Mouse (Mus musculus) kidney, postnatal 14 days (tissue): ENCODE measurements around the gene Cyp1a2.
A peak's percentile ranks its signal among the peaks of the same experiment; 100 is the strongest.
"Not testable (repeated sequence)": the region's sequence is repeated elsewhere in the genome, so short reads cannot be mapped to it uniquely, and the experiment has no call there.

Experiments used
- DNase-seq: peaks from one replicate; pipeline ENCODE4 v3.0.0; 2022; ENCODE audit warnings: mixed read lengths

The Cyp1a2 gene

GRCm38 (mm10) chr9:57683520-57683919 lies at the start of gene Cyp1a2:
TSS of gene Cyp1a2 (minus strand) at chr9:57683703.
- DNase-seq: no peak

DNA sequence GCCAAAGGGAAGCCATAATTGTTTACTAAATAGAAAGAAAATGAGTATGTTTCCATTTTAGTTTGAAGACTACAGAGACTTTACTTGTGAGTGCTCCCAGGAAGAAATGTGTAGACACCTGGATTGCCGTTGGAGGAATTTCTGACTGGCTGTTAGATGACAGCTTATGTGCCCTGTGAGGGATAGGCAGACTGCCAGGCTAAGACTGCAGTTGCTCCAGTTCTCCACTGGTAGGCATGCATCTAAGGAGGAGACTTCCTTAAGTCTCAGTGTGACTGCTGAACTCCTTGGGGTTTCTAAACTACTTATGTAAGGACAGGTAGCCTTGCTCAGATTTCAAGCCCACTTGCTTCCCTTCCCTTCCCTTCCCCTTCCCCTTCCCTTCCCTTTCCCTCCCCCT lies 44.8 kb upstream of the Cyp1a2 start:
- no peak for DNase-seq

DNA sequence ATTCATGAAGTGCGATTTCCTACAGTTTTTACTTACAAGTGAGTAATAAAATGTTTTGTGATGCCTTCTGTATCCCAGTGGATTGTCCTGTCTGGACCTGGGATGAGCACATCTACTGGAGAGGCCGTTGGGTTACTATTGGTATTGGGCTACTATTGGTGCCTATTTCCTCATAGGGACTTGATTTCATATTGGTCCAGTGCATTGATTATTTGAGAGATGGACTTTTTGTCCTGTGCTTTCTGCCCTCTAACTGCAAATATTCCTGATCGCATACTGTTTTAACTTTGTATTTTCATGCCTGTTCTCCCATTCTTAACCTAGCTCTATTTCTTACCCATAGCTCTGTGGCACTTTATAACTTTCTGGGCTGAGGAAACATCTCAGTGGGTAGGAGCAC lies 41.2 kb upstream of the Cyp1a2 start:
- DNase-seq: no peak

DNA sequence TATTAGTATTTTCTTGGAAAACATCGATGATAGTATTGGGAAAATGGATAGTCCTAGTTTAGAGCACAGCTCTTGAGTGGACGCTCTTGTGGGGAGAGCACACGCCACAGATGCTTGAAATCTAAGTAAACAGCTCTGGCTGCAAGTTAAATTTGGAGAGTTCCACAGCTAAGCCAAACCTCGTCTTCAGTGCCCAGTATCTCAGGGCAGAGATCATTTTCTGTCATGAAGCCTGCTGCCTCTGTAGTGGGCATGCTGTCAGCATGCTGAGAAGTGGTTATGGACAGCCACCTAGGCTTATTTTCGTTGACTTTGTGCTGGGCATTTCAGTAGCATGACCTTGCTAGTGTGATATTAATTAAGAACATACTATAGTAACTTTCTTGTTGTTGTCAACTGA lies 40.3 kb upstream of the Cyp1a2 start:
- DNase-seq: no peak

DNA sequence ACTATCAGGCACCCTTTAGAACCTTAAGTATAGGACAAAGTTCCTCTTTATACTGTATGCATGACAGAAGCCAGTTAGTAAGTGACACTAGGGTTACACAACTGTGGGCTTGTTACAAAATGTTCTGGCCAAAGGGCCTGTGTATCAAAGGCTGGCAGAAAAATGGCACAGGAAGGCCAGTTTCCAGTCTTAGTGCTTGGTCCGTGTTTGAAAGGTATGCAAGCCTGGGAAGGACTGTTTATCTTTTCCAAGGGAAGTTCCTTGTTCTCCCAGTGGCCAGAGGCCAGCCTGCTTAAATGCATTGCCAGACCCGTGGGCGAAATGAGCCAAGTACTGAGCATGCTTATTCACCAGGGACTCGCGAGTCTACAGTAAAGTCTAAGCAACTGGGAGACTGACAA lies 39.8 kb upstream of the Cyp1a2 start:
- peak; percentile 74 for DNase-seq

DNA sequence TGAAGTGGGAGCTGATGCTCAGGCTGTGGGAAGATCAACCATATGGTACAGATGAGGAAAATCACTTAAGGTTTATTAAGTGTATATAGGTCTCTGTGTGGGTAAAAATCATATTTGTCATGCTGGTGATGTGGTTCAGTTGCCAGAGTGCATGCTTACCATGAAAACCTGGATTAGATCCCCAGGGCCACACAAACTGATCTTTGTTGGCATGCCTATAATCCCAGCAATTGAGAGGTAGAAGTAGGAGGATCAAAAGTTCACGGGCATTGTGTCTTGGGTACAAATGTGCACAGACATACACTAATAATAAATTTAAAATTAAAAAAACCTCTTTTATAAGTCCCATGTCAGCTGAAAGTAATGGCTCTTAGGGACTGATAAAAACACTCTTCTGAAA lies 38.9 kb upstream of the Cyp1a2 start:
- no peak for DNase-seq

GRCm38 (mm10) chr9:57720736-57721135 lies 37.2 kb upstream of the Cyp1a2 start:
- DNase-seq: no peak

- no peak for DNase-seq
These were observed 34.9 kb upstream of the Cyp1a2 start for GRCm38 (mm10) chr9:57718408-57718807.

- DNase-seq: no peak
These were observed 28.7 kb upstream of the Cyp1a2 start for GRCm38 (mm10) chr9:57712194-57712593.

- not testable (repeated sequence) for DNase-seq
These were observed 26.7 kb upstream of the Cyp1a2 start for GRCm38 (mm10) chr9:57710214-57710613.

- peak; percentile 59 for DNase-seq
These were observed 25.3 kb upstream of the Cyp1a2 start for GRCm38 (mm10) chr9:57708720-57709274.

GRCm38 (mm10) chr9:57708068-57708719 lies 24.7 kb upstream of the Cyp1a2 start, which contains the start of gene Edc3:
TSS of gene Edc3 (plus strand) at chr9:57708540.
- DNase-seq: peak; percentile 93

DNA sequence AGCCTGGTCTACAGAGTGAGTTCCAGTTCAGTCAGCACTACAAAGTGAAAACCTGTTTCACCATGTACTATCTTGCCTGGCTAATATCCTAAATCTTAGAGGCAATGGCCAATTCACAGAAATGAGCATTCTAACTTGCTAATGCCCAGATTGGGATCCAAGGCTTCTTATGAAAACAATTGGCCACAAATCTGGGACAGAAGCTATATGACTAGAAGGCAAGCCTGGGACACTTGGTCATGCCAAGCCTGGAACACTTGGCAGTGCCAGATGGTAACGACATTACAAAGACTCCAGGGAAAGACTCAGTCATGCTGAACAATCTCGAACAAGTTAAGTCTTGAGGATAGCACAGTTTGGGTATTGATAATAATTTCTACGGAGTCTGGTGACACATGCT lies 23.0 kb upstream of the Cyp1a2 start:
- DNase-seq: no peak

DNA sequence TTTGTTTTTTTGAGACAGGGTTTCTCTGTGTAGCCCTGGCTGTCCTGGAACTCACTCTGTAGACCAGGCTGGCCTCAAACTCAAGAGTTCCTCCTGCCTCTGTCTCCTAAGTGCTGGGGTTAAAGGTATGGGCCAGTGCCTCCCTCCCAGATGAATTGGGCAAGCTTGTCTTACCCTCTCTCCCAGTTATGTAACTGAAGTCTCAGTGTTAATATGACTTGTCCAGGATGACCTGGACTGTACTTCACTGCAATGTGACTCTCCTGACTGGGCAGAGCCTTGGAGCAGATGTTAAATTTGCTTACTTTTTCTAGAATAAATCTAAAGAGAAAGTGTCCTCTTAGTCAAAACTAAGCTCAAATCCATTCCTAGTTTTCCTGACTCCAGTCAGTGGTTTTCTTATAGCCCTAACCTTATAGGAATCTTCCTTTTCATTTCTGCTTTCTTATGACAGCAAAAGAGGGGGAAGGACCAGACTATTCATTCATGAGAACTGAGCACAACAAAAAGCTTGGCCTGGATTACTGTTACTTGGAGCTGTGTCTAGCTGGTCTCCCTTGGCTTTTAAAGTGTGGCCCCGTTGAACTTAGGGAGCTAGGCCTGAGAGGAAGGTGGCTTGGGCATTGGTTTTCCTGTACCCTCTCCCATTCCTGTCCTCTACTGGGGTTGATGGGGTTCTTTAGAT lies 15.1 kb upstream of the Cyp1a2 start:
- DNase-seq: no peak

DNA sequence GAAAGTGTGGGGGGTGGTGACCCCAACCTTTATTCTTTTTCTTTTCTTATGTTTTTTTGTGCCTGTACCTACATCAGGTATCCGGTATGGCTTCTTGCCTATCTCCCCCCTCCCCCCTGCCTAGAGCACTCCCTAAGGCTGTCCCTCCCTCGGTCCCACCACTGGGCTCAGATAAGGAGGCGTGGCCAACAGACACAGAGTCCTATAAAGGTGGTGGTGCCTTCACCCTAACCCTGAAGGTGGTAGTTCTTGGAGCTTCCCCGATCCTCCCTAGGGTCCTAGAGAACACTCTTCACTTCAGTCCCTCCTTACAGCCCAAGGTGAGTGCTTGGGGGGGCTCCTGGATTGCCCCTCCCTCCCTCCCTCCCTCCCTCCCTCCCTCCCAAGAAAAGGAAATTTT lies 13.9 kb upstream of the Cyp1a2 start:
- DNase-seq: no peak

- DNase-seq: peak; percentile 56
These were observed 13.1 kb upstream of the Cyp1a2 start for GRCm38 (mm10) chr9:57696380-57697285.

GRCm38 (mm10) chr9:57694108-57694507 lies 10.6 kb upstream of the Cyp1a2 start:
- peak; percentile 31 for DNase-seq

DNA sequence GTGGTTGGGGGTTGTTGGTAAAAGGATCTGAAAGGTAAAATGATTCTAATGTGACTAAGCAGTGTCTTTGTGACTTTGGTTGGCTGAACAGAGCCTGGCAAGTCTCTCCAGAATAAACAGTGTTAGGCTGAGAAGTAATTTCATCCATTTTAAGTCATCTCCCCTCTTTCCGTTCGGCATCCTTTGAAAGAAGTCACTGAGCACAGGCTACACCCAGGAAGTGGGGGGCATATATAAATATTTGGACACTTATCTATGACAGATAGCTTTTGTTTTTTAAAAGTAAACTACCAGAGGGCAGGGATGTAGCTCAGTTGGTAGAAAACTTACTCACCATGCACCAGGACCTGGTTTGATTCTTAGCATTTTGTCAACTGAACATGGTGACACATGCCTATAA lies 5.1 kb upstream of the Cyp1a2 start:
- no peak for DNase-seq

DNA sequence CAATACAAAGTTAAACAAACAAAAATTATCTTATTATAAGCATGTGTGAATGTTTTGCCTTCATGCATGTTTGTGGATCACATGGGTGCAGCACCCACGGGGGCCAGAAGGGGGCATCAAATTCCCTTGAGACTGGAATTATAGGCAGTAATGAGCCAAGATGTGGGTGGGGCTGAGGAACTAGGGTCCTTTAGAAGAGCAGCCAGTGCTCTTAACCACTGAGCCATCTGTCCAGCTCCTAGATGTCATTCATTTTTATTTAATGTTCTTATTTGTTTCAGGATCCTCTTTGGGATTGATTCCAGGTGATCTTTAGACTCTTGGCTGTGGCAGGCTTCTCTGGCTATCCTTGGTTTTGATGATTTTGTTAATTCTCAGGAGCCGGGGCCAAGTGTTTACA lies 4.7 kb upstream of the Cyp1a2 start:
- peak; percentile 41 for DNase-seq

- DNase-seq: no peak
These were observed 4.2 kb upstream of the Cyp1a2 start, which contains the start of gene Cyp1a1 for GRCm38 (mm10) chr9:57687751-57688150. TSS of gene Cyp1a1 (plus strand) at chr9:57687928.

GRCm38 (mm10) chr9:57686011-57686410 lies 2.5 kb upstream of the Cyp1a2 start:
- no peak for DNase-seq

- DNase-seq: no peak
These were observed 2.1 kb downstream of the Cyp1a2 start for GRCm38 (mm10) chr9:57681411-57681810.

- DNase-seq: no peak
These were observed 12.0 kb downstream of the Cyp1a2 start for GRCm38 (mm10) chr9:57671500-57671899.
